Mouse (Mus musculus) left cerebral cortex, postnatal 25 days (tissue): ENCODE measurements around the gene Klhl32. TPM values are rescaled to one million over a fixed set of nuclear protein-coding genes. Genes with fewer than 3 reads are reported as not detected.
"Not testable (repeated sequence)": the region's sequence is repeated elsewhere in the genome, so short reads cannot be mapped to it uniquely, and the experiment has no call there.

Experiments used
- DNase-seq, 2 experiments: peaks; one replicate each; pipeline ENCODE4 v3.0.0; 2022; ENCODE audit warnings: low spot score in 2 of 2, mixed read lengths in 1 of 2
- intact Hi-C: fragments of 180-260 bp; cut with DNase I; formaldehyde crosslinking; loops from one replicate; pipeline ENCODE4 v1.15.1; 2025
- total RNA-seq, 2 experiments: library from RNA; stranded (reverse); gene quantifications; 2 replicates each; pipeline ENCODE4 v1.2.3; 2021

Klhl32 gene
- total RNA-seq, 2 experiments from 2014 or later = 13.8 to 17.5 TPM

- DNase-seq = peak; percentile 35 to 56
- intact Hi-C loops = no loop called here
These were observed 152.3 kb downstream of the Klhl32 start for GRCm38 (mm10) chr4:24698528-24699117.

DNA sequence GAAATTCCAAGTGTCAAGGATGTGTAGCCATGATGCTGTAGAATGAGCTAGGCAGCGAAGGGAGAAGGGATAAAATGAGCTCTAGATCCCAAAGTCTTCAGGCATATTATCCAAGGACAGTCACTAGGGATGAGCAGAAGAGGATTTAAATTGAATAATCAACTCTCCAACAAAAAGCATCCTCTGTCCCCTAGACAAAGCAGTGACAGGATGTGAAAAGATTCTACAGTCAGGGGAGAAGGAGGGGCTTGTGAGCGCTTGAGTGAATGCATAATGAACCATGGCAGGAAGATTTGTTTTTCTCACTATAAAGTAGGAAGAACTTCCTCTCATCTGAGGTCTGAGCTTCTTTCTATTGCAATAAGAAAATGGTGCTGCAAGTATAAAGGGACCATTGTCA is 170.8 kb downstream of the Klhl32 start:
- intact Hi-C loops = no loop called here
- DNase-seq = no peak

DNA sequence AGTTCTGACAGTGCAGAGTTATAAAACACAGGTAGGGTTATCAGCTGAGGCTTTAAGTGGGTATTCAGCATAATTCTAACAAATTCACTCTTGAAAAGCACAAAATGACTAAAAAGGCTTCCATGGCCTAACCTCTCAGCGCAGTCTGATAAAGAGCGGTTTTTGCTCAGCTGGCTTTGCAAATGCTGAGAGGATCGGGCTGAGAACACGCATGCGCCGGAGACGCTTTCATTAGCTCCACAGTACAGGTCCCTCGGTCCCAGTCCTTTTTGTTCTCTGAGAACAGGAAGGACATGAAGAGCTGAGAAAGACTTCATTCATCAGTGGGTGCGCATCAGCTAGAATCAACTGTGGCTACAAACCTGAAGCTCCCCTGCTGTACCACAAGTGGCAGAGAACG is 180.9 kb downstream of the Klhl32 start:
- peak in 1 of 2 experiments; percentile 31 for DNase-seq
- intact Hi-C loops = no loop called here

GRCm38 (mm10) chr4:24659218-24659617 is 191.7 kb downstream of the Klhl32 start:
- peak; percentile 15 to 16 for DNase-seq
- intact Hi-C loops = no loop called here

DNA sequence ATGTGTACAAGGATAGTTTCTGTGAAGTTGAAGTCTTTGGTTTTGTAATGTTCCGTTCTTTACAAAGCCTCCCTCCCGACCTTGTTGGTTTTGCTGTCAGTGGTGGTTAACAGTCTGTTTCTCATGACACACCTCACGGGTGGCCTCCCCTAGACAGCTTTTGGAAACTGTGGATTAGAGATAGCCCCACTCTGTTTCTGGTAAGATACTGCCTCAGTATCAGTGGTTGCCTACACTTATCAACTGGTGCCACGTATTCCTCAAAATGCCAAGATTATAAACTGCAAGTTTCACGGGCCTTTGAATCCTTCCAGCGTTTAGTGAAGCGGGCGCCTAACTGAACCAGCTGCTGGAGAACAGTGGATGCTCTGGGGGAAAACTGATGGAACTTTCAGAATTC is 206.2 kb downstream of the Klhl32 start:
- intact Hi-C loops, DNase-seq: not testable (repeated sequence)

DNA sequence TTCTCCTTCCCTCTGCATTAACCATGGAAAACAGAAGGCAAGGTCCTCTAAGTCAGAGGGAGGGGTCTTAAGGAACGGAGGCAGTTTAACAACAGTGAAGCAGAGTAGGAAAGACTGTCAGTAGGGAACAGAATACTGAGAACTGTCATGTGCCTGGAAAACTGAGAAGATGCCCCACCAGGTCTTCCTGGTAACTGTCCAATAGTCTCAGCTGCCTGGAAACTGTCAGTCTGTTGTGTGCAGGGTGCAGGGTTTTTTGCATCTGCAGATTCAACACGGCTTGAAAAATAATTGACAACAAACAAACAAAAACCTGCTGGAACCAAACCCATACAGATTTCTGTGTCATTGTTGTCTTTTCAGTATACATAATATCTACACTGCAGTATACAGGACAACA is 208.6 kb downstream of the Klhl32 start:
- no peak for DNase-seq
- intact Hi-C loops = no loop called here

- DNase-seq = peak in 1 of 2 experiments; percentile 27
- intact Hi-C loops = no loop called here
These were observed 219.6 kb downstream of the Klhl32 start for GRCm38 (mm10) chr4:24631177-24631911.

DNA sequence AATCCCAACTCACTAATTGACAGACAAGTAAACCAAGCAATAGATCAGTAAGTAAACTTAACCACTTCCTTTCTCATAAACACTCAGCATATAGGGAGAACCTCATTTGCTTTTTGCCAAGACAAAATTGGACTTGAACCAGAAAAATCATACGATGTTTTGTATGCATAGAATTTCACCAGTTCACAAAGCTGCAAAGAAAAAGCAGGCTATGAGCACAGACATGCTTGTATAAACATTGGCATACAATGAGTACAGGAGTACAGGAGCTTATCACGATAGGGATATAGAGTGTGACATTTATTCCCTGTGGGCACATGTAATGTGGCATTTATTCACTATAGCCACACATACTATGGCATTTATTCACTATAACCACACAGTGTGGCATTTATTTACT is 220.5 kb downstream of the Klhl32 start:
- no peak for DNase-seq
- intact Hi-C loops = no loop called here

DNA sequence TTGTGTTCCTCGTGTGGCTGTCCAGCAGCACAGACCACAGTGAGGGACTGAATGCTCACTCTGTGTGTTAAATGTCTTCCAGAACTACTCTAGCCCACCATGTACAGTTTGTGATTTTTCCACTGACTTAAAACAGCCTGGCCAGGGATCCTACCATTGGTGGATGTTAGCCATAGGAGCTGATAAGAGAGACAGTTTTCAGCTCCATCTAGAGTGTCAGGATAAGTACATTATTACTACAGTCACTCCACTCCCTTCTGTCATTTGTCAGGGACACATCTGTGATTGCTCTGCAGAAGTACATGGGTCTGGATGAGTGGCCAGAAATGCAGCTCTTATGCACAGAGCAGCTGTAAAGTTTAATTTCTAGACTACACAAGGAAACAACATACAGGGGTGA is 223.1 kb downstream of the Klhl32 start:
- intact Hi-C loops = no loop called here
- no peak for DNase-seq

DNA sequence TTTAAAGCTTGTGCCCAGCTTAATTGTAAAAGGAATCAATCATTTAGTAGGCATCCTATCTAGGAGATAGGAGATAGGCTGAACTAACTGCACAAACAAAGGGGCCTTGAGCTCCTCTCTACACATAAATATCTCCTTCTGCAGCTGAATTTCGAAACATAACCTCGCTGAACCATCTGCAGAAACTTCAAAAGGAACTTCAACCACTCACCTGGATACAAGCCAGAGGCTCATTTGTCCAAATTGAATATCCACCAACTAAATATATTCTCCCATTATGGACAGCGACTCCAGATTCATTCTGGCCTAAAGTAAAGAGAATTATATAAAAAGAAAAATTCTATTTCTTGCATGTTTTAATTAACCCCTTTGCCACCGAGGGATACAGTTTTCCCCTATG is 224.2 kb downstream of the Klhl32 start:
- intact Hi-C loops = no loop called here
- DNase-seq = no peak

DNA sequence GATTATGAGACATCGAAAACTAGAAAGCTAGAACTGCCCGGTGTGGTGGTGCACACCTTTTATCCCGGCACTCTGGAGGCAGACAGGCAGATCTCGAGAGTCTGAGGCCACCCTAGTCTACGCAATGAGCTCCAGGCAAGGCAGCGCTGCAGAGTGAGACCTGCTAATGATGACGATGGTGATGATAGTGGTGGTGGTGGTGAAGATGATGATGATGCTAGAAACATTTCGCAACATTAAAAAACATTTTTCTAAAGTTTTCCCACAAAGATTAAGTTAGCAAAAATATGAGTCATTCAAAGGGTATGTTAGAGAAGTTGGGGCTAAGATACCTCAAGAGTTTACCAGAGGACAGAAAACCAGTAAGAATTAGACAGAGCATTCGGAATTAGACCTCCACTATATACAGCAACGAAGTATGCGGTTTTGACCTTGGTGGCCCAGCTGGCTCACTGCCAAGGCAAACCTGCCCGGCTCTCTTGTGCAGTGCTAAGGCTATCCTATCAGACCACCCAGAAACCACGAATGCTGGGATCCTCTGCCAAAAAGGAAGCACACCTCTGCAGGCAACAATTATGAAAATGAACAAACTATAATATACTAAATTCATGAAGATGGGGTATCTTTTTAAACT is 224.9 kb downstream of the Klhl32 start:
- DNase-seq = no peak
- intact Hi-C loops = no loop called here

GRCm38 (mm10) chr4:24621422-24622187 is 229.3 kb downstream of the Klhl32 start:
- peak; percentile 30 to 87 for DNase-seq
- intact Hi-C loops = no loop called here

DNA sequence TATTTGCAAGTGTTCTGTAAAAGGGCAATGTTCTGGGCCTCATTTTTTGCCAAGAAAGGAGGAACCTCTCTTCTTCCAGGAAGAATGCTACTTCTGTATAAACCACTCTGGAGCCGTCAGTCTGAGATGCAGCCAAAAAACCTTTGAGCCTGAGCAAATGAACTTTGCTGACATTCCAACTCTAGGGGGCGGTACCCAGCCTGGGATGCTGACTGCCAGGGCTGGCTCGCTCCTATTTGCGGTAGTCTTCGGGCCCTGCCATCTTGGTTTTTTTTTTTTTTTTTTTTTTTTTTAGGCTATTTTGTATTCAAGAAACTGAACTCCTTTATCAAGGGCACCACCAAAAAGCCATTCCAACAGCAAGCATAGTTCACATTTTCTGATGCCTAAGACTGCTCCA is 230.5 kb downstream of the Klhl32 start:
- no peak for DNase-seq
- intact Hi-C loops = no loop called here

DNA sequence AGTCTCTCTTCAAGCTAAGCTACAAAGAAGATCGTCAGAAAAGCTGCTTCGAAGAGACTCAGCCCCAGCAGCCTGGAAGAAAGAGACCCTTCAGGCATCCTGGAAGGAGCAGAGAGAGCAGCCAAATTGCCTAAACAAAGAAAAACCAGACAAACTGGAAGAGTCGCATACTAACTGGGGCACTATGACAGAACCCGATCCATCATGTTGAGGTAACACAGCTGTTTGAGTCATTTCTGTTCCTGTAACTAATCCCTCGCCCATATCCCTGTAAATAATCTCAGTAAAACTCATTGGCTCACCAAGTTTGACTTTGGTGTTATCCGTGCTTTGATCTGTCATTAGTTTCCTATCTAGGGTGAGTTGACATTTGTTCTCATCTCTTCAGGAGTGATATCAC is 230.9 kb downstream of the Klhl32 start:
- DNase-seq = no peak
- intact Hi-C loops = no loop called here

GRCm38 (mm10) chr4:24609564-24609963 is 241.4 kb downstream of the Klhl32 start:
- intact Hi-C loops = no loop called here
- no peak for DNase-seq

- no peak for DNase-seq
- intact Hi-C loops = no loop called here
These were observed 241.8 kb downstream of the Klhl32 start for GRCm38 (mm10) chr4:24609085-24609484.

DNA sequence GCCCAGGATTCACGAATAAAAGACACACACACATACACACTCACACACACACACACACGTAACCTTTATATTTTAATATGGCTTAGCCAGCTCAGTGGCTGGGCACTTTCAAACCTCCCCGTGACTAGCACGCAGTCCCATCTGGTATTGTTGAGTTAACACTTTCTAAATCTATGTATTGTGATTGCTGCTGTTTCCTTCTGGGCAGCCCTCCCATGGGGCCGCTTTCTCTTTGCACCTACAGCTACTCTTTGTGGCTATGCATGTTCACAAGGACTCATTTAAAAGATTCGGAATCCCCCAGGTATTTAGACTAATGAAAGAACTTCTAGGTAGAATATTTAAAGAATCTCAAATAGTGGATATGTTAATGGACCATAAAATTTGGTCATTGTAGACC is 249.2 kb downstream of the Klhl32 start:
- no peak for DNase-seq
- intact Hi-C loops = no loop called here

DNA sequence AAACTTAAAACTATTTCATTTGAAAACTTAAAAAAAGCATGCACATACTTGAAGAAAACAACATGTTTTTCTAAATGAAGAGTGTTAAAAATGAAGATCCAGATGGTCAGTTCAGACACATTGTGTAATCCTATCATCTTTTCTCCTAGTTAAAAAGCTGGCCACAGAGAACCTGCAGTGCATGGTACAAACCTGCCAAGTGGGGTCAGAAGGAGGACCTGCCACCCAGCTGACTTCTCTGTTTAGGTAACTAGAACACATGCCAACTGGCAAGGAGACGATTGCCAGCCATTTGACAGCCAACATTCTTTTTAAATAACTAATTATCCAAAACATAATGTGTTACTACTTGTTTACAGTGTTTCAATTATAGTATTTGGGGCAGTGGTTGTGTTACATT is 252.3 kb downstream of the Klhl32 start:
- intact Hi-C loops = no loop called here
- DNase-seq = no peak

DNA sequence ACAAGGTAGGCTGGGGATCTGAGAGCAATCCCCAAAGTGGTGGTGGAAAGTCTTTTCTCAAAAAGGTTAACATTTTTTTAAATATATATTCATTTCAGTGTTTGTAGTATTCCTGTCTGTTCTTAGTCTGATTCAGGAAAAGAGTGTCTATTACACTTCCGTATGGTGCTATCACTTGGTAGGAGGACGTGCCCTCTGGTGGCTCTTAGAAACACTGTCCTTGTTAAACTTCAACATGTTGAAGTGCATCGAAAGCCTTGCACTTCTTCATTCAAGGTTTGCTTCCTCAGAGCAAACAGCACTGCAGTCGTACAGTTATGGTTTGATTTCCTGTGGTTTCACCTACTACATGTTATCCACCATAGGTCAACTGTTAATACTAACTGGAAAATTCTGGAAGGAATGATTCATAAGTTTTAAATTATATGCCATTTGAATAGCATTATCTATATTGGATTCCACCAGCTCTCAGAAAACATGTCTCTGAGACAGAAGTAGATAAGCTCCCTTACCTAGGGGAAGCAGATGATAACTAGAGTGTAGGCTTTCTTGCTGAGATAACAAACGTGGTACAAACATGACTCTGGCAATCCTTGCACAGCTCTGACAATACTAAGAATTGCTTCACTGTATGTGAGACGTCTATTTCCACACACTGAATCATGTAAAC is 253.8 kb downstream of the Klhl32 start:
- intact Hi-C loops = no loop called here
- no peak for DNase-seq

DNA sequence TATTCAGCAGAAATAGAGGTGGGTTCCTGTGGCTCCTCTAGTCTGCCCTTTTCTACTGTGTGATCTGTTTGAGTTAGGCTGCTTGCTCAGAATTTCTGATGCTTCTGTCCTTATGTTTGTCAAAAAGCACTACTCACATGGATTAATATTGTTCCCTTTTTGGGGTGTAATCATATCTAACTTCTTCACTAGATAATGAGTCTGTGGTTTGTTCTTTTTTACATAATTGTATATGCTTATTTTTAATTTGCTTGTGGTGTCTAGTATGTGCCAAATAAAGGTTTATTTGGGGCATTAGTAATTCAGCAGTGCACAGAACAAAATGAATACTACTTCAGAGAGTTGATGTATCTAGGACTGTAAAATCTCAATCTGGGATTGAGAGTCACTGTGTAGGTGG is 256.1 kb downstream of the Klhl32 start:
- intact Hi-C loops = no loop called here
- DNase-seq = no peak
